Mouse (Mus musculus) brown adipose tissue, adult 24 weeks (tissue): ENCODE measurements around the gene Sqor. TPM values are rescaled to one million over a fixed set of nuclear protein-coding genes. Genes with fewer than 3 reads are reported as not detected.

ENCODE experiments used
- H3K27ac ChIP-seq: fragments of 200-500 bp; replicated peaks from 2 replicates; pipeline ENCODE4 v1.5.1; 2012; ENCODE audit warnings: low read depth, mild to moderate bottlenecking, low read length
- H3K4me1 ChIP-seq: fragments of 200-500 bp; 2 replicates; pipeline ENCODE4 v1.6.1; 2012; ENCODE audit warnings: low read length, mixed read lengths; ENCODE audit not compliant: control insufficient read depth, insufficient read depth, insufficient read length
- H3K4me3 ChIP-seq: fragments of 200-500 bp; 2 replicates; pipeline ENCODE4 v1.5.1; 2012; ENCODE audit warnings: low read depth, mild to moderate bottlenecking, low read length, moderate library complexity; ENCODE audit not compliant: insufficient read depth
- polyA plus RNA-seq: library from polyadenylated mRNA; stranded (reverse); fragments of >200 nt; gene quantifications from 2 replicates; pipeline ENCODE4 v1.2.4, GENCODE M21; 2012; ENCODE audit not compliant: missing spikeins, insufficient read depth, insufficient read length

The Sqor gene
- polyA plus RNA-seq, 1 experiment, result 152 TPM

GRCm38 (mm10) chr2:122821246-122821645 is 56.2 kb downstream of the Sqor start:
- H3K4me1 ChIP-seq, result no peaks in the 10 kb centered on the region
- no peak overlapping the region for H3K4me3 ChIP-seq
- H3K27ac ChIP-seq, result no peak overlapping the region

- Histone ChIP-seq H3K4me1 (no peaks in the 10 kb centered on the region), H3K27ac (no peak overlapping the region), H3K4me3 (no peak overlapping the region)
Measured at GRCm38 (mm10) chr2:122825406-122826236, 60.6 kb downstream of the Sqor start.

GRCm38 (mm10) chr2:122826302-122826701 is 61.3 kb downstream of the Sqor start:
- Histone ChIP-seq H3K27ac (no peak overlapping the region), H3K4me3 (no peak overlapping the region), H3K4me1 (no peaks in the 10 kb centered on the region)

GRCm38 (mm10) chr2:122854636-122855035 is 89.6 kb downstream of the Sqor start:
- no peak overlapping the region for H3K27ac ChIP-seq
- H3K4me3 ChIP-seq, result no peak overlapping the region
- H3K4me1 ChIP-seq, result no peaks in the 10 kb centered on the region

GRCm38 (mm10) chr2:122855354-122855753 is 90.3 kb downstream of the Sqor start:
- no peaks in the 10 kb centered on the region for H3K4me1 ChIP-seq
- no peak overlapping the region for H3K4me3 ChIP-seq
- no peak overlapping the region for H3K27ac ChIP-seq

Other genes with a start within 250 kb of the Sqor start
- 4.6 and 6.3 TPM in 2 replicates for gene Gatm, start 153.9 kb upstream of the Sqor start, polyA plus RNA-seq
- not detected in 2 replicates for gene AA467197, start 128.3 kb upstream of the Sqor start, polyA plus RNA-seq
- 4.4 and 6.7 TPM in 2 replicates for gene Slc30a4, start 62.6 kb upstream of the Sqor start, polyA plus RNA-seq
- 23.5 and 25.0 TPM in 2 replicates for gene Bloc1s6, start 26.7 kb upstream of the Sqor start, polyA plus RNA-seq